Mouse (Mus musculus): ENCODE measurements around the gene Clec4f.
A peak's percentile ranks its signal among the peaks of the same experiment; 100 is the strongest.
"Not testable (repeated sequence)": the region's sequence is repeated elsewhere in the genome, so short reads cannot be mapped to it uniquely, and the experiment has no call there.

Gene Clec4f

DNA sequence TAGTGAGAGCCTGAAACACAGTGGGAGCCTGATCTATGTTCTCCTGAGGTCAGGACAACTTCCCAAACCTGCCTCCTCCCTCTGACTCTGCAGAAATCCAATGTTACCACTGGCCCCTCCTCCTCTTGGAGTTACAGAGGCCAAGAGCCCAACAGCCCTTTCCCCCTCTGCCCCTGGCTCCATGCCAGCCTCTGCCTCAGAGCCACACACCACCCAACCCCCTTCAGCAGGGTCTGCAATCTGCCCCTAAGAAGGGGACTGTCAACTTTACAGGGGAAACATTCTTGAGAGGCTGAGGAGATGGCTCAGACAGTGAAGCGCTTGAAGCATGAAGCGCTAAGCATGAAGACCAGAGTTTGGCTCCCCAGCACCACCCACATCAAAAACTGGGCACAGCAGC is at the start of gene Clec4f:
Gene Clec4f (minus strand): TSS at position 101 of the 400 bp plus-strand sequence.
- no peak for DNase-seq

DNA sequence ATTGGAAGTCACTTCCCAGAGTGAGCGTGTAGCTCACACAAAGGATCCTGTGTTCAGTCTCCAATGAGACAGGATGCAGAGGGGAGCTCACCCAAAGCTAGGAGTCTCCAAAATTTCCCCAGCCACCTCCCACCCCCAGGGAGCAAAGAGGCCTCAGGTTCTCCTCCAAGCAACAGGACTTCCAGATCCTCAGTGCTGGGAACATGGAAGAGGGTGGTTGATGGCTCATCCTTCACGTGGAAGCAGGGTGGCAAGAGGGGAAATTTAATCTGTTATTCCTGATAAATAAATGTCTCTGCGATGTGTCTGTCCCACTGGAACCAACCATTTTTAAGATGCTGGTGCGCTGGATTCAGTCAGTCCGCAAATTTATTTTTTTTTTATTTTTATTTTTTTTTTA is 48.7 kb upstream of the Clec4f start:
- no peak for DNase-seq

GRCm38 (mm10) chr6:83704294-83704693 is 48.3 kb upstream of the Clec4f start:
- DNase-seq, result no peak

GRCm38 (mm10) chr6:83703722-83704078 is 47.7 kb upstream of the Clec4f start:
- DNase-seq, result no peak

DNA sequence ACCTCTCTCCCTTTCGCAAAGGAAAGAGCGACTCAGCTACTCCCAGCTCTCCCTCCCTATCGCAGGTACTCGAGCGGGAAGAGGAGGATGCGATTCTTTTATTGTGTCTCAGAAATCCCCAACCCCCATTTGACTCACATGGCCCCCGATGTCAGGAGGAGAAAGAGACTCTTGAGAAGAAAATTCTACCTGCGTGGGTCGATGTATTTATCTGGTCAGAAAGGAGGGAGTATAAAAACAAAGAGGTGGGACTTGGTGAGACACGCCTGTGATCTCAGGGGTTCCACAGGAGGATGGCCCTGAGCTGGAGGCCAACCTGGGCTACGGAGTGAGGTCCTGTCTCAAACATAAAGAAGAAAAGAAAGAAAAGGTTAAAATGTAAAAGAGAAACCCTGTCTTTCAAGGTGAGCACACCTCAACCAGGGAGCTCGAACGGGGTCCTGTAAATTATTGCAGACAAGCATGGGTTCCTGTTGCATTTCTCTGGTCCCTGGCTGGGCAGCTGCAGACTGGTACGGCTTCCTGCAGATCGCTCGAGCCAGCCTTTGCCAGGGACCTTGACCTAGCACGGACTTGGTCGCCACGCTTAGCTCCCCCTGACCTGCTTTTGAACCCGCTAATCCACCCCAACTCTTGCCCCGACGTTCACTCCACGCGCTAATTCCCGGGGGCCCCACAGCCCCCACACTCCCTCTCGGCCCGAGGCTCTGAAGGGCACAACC is 47.2 kb upstream of the Clec4f start:
- DNase-seq, result no peak

- no peak for DNase-seq
Measured at GRCm38 (mm10) chr6:83702146-83702999, 46.4 kb upstream of the Clec4f start.

DNA sequence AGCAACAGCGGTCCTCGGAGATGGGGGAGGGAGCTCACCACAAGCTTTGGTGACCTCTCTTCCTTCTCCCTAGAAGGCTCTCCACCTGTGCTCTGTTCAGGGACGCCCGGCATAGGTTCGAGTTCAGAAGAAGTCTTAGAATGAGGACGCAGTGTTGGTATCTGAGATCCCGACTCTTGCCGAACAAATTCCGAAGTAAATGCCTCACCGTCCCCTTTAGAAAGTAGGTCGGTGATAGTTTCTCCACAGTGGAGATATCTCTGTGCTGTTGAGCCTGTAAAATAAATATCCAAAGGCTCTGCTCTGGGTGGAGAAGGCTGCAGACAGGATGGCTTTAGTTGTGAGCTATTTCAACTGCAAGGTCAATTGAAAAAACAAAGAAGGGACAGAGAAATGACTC is 45.0 kb upstream of the Clec4f start:
- no peak for DNase-seq

DNA sequence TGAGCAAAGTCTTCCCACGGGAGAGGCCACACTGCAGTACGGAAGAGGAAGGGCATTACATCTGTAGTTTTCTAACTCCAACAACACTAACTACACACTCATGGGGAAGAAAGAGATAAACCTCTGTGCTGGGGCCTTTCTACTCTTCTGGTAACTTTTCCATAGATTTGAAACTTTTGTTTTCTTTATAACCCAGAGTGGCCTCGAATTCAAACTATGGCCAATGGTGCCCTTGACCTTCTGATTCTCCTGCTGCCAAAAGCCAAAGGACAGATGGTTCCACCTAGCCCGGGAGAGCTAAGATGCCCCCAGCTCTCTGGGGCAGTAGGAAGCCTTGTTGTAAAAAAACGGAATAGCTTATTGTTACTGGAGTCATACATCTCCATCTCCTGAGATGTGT is 44.0 kb upstream of the Clec4f start:
- no peak for DNase-seq

GRCm38 (mm10) chr6:83697932-83698331 is 41.9 kb upstream of the Clec4f start:
- no peak for DNase-seq

GRCm38 (mm10) chr6:83696684-83697083 is 40.7 kb upstream of the Clec4f start:
- DNase-seq, result no peak

- DNase-seq, result no peak
Measured at GRCm38 (mm10) chr6:83695731-83696130, 39.7 kb upstream of the Clec4f start.

DNA sequence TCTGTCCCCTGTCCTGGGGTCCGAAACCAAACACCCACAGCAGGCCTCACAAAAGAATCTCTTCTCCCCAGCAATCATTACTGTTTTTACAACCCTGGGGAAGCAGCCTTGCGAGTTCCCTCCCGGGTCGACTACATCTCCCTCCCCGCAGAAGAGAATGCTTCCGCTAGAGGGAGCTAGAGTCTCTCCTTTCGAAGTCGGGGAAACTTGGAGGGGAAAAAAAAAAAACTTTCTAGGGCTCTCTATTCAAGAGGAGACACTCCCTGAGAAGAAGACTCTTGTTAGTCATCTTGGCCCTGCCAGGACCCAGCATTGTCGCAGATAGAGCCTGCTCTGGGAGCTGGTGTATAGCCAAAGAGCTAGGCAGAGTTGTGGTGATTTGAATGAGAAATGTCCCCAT is 37.8 kb upstream of the Clec4f start:
- peak; percentile 47 for DNase-seq

- no peak for DNase-seq
Measured at GRCm38 (mm10) chr6:83692962-83693361, 37.0 kb upstream of the Clec4f start.

- DNase-seq, result no peak
Measured at GRCm38 (mm10) chr6:83690936-83691335, 34.9 kb upstream of the Clec4f start.

DNA sequence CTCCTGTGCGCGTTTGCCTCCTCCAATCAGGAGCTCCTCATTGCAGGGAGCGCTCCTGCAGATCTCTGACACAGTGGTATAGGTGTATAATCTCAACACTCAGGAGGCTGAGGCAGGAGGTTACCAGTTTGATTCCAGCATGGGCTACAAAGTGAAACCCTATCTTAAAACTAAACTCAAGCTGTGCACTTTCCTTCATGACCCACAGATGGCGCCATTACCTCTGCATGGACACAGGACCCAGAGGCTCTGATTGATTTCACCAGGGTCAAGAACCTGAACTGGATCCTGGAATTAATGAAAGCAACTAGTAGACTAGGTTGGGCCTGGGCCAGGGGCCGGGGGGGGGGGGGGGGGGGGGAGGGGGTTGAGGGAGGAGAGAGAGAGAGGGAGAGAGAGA is 34.3 kb upstream of the Clec4f start:
- DNase-seq, result peak; percentile 47

- DNase-seq, result no peak
Measured at GRCm38 (mm10) chr6:83689374-83689773, 33.4 kb upstream of the Clec4f start.

- DNase-seq, result no peak
Measured at GRCm38 (mm10) chr6:83677757-83678156, 21.8 kb upstream of the Clec4f start, which contains the start of gene Cd207. Gene Cd207 (minus strand): TSS chr6:83677857.

DNA sequence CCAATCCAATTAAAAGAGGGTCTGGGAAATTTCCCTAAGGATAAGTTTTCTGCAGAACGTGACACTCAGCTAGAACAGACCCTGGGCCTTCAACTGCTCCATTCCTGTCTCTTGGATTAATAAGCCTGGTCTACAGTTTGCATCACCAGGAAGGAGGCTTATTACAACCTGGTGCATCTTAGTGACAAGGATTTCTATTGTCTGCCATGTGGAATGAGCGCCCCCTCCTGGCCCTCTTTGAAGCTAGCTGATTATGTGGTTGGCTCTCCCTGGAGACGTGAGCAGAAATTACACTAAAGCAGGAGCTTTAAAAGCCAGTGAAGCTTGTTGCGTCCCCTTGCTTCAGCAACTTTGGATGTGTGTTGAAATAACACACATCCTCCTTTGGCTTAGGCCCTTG is 17.4 kb upstream of the Clec4f start:
- DNase-seq, result peak; percentile 82

DNA sequence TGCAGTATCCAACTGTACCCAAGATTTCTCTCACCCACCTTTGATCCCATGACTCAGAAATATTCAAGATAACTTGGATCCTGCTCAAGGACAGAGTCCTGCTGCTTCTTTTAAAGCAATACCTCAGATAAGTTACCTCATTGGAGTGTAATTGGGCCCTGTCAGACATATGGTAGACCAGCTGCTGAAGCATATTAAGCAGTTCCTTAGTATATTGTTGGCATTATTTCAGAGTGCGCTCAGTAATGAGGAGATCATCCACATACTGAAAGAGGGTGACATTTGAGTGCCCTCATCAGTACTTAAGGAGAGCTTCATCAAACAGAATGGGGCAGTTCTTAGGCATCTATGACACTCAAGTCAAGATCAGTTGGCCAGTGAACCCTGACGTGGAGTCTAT is 9.0 kb upstream of the Clec4f start:
- no peak for DNase-seq

GRCm38 (mm10) chr6:83660821-83661220 is 4.8 kb upstream of the Clec4f start:
- peak; percentile 61 for DNase-seq

DNA sequence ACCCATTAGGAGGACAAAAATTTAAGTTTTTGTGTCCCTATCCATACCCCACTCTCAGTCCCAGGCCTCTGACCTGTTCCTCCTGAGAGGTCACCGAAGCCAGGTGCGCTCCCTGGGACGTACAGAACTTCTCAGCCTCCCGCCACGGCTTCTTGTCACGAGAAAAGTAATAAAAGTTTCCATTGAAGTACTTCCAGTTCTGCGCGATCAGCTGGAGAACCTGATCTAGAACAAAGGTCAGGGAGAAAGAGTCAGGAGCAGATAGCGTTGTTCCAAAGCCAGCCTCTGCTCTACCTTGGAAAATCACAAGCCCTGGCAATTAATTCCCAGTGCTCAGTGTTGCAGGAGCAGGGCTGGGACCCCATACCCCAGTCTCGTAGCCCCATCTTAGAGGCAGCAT is 9.3 kb downstream of the Clec4f start:
- DNase-seq, result no peak

DNA sequence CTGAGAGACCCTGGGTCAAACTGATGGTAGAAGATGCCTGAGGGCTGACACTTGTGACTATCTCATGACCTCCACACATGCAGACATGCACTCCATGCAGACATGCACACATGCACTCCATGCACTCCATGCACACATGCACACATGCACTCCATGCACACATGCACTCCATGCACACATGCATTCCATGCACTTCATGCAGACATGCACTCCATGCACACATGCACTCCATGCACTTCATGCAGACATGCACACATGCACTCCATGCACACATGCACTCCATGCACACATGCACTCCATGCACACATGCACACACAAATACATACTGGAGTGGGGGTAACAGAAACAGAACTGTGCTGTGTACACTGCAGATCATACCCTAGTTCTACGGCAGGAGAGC is 20.7 kb downstream of the Clec4f start:
- no peak for DNase-seq

DNA sequence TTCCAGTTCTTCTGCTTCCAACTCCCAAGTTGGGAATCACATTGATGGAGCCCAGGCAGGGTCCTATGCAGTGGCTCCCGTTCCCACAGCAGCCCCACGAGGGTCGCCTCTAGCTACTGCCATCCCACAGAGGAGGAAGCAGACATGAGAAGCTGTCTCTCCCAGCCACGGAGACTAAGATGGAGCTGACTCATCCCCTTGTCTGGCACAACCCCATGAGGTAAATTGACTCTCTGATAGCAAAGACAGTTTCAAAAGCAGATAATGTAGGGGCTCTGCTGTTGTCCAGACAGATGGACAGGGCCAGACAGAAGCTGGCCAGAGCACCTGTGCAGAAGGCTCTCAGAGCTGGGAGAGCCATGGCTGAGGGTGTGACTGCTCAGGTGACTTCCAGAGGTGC is 21.4 kb downstream of the Clec4f start:
- DNase-seq, result not testable (repeated sequence)

- DNase-seq, result not testable (repeated sequence)
Measured at GRCm38 (mm10) chr6:83634106-83634505, 21.9 kb downstream of the Clec4f start.
